Mouse (Mus musculus) heart, postnatal 4 days (tissue): ENCODE data around the gene Lig3. TPM values are rescaled to one million over a fixed set of nuclear protein-coding genes. Genes with fewer than 3 reads are reported as not detected.
"Not testable (repeated sequence)": the region's sequence is repeated elsewhere in the genome, so short reads cannot be mapped to it uniquely, and the experiment has no call there.

Source experiments
- DNase-seq: peaks from one replicate; pipeline ENCODE4 v3.0.0; 2021
- total RNA-seq, 2 experiments: library from RNA; stranded (reverse); gene quantifications; 2 replicates each; pipeline ENCODE4 v1.2.3; 2021

Lig3 gene
- total RNA-seq, 2 experiments from 2014 or later, result 24.6 to 25.8 TPM

GRCm38 (mm10) chr11:82831008-82831893, 50.3 kb downstream of the Lig3 start:
- no peak for DNase-seq

GRCm38 (mm10) chr11:82832402-82832801, 51.5 kb downstream of the Lig3 start:
- DNase-seq, result not testable (repeated sequence)

- no peak for DNase-seq
Observed at GRCm38 (mm10) chr11:82833929-82834328, 53.0 kb downstream of the Lig3 start.

- DNase-seq, result not testable (repeated sequence)
Observed at GRCm38 (mm10) chr11:82834359-82834758, 53.5 kb downstream of the Lig3 start.

- DNase-seq, result no peak
Observed at GRCm38 (mm10) chr11:82835616-82836432, 54.9 kb downstream of the Lig3 start.

GRCm38 (mm10) chr11:82837192-82837591, 56.3 kb downstream of the Lig3 start:
- DNase-seq, result no peak

- DNase-seq, result no peak
Observed at GRCm38 (mm10) chr11:82837848-82838247, 56.9 kb downstream of the Lig3 start.

GRCm38 (mm10) chr11:82838511-82838910, 57.6 kb downstream of the Lig3 start:
- DNase-seq, result no peak

GRCm38 (mm10) chr11:82844771-82845414, 64.0 kb downstream of the Lig3 start:
- no peak for DNase-seq

- DNase-seq, result peak; percentile 69
Observed at GRCm38 (mm10) chr11:82845415-82846078, 64.6 kb downstream of the Lig3 start.

- DNase-seq, result no peak
Observed at GRCm38 (mm10) chr11:82846079-82846436, 65.2 kb downstream of the Lig3 start.

- no peak for DNase-seq
Observed at GRCm38 (mm10) chr11:82846938-82847337, 66.0 kb downstream of the Lig3 start.

- DNase-seq, result no peak
Observed at GRCm38 (mm10) chr11:82847571-82848000, 66.7 kb downstream of the Lig3 start.

GRCm38 (mm10) chr11:82850259-82850658, 69.4 kb downstream of the Lig3 start:
- no peak for DNase-seq

- DNase-seq, result no peak
Observed at GRCm38 (mm10) chr11:82852115-82852514, 71.2 kb downstream of the Lig3 start.

- no peak for DNase-seq
Observed at GRCm38 (mm10) chr11:82852540-82852939, 71.6 kb downstream of the Lig3 start.

- no peak for DNase-seq
Observed at GRCm38 (mm10) chr11:82852958-82853357, 72.0 kb downstream of the Lig3 start.

Other genes starting within 250 kb of the Lig3 start
- gene Cct6b, start 16.8 kb upstream of the Lig3 start, total RNA-seq, result under 1 TPM in 1 of 2 experiments, not detected in 1; 0.27 TPM
- 10 to 100 TPM; 16.5 to 17.4 TPM for gene Zfp830, start 16.8 kb upstream of the Lig3 start, total RNA-seq
- 1 to 10 TPM; 3.6 to 4.4 TPM for gene Rffl, start 90.1 kb downstream of the Lig3 start, total RNA-seq
- 10 to 100 TPM; 10.2 to 11.0 TPM for gene Rad51d, start 109.5 kb downstream of the Lig3 start, total RNA-seq
- gene Fndc8, start 111.0 kb downstream of the Lig3 start, total RNA-seq, result under 1 TPM; 0.12 to 0.16 TPM
- gene Nle1, start 127.3 kb downstream of the Lig3 start, total RNA-seq, result 10 to 100 TPM; 17.4 to 20.1 TPM
- 100 to 1,000 TPM; 177 to 187 TPM for gene Unc45b, start 129.4 kb downstream of the Lig3 start, total RNA-seq
- 10 to 100 TPM; 33.8 to 38.0 TPM for gene Slfn5, start 170.2 kb downstream of the Lig3 start, total RNA-seq
- 10 to 100 TPM; 14.2 to 14.7 TPM for gene Slfn9, start 210.7 kb downstream of the Lig3 start, total RNA-seq
- under 1 TPM; 0.43 TPM for gene Slfn8, start 239.7 kb downstream of the Lig3 start, total RNA-seq